Mouse (Mus musculus) adrenal gland (tissue): ENCODE results near the gene Entpd5.

ENCODE experiments used
- intact Hi-C: fragments of 180-260 bp; cut with DNase I; formaldehyde crosslinking; loops from one replicate; pipeline ENCODE4 v1.15.1; 2025

Entpd5 gene

GRCm38 (mm10) chr12:84347192-84347591 is 61.6 kb downstream of the Entpd5 start:
- intact Hi-C loops, result no loop called here

GRCm38 (mm10) chr12:84336963-84337625 is 71.7 kb downstream of the Entpd5 start:
- intact Hi-C loops, result no loop called here

GRCm38 (mm10) chr12:84327111-84327512 is 81.7 kb downstream of the Entpd5 start:
- intact Hi-C loops, result no loop called here
